Mouse (Mus musculus) induced T-regulatory cell, adult 2 months (primary cell): Measurements from ENCODE around the gene Pllp.

Experiments used
- DNase-seq: peaks from one replicate; pipeline ENCODE4 v3.0.0-alpha.2; 2012; ENCODE audit warnings: low read depth

Gene Pllp

GRCm38 (mm10) chr8:94702844-94703813, 7.1 kb upstream of the Pllp start:
- DNase-seq: peak; percentile 89

- DNase-seq: no peak
These were observed 6.1 kb upstream of the Pllp start for GRCm38 (mm10) chr8:94702156-94702555.

- no peak for DNase-seq
These were observed 4.4 kb upstream of the Pllp start for GRCm38 (mm10) chr8:94700421-94700935.

- no peak for DNase-seq
These were observed 3.3 kb upstream of the Pllp start for GRCm38 (mm10) chr8:94699366-94699765.

- no peak for DNase-seq
These were observed 1.9 kb upstream of the Pllp start for GRCm38 (mm10) chr8:94697956-94698355.

GRCm38 (mm10) chr8:94696566-94696965, 488 bp upstream of the Pllp start:
- no peak for DNase-seq

GRCm38 (mm10) chr8:94695341-94695993, 611 bp downstream of the Pllp start:
- DNase-seq: peak; percentile 15

- no peak for DNase-seq
These were observed 1.4 kb downstream of the Pllp start for GRCm38 (mm10) chr8:94694701-94695100.

GRCm38 (mm10) chr8:94685953-94686352, 10.1 kb downstream of the Pllp start:
- no peak for DNase-seq

GRCm38 (mm10) chr8:94684287-94684686, 11.8 kb downstream of the Pllp start:
- DNase-seq: no peak

GRCm38 (mm10) chr8:94682732-94683524, 13.2 kb downstream of the Pllp start:
- no peak for DNase-seq

GRCm38 (mm10) chr8:94680414-94680813, 15.7 kb downstream of the Pllp start:
- no peak for DNase-seq

- no peak for DNase-seq
These were observed 17.5 kb downstream of the Pllp start for GRCm38 (mm10) chr8:94678582-94678981.

- DNase-seq: no peak
These were observed 20.2 kb downstream of the Pllp start for GRCm38 (mm10) chr8:94675923-94676322.

GRCm38 (mm10) chr8:94674384-94674783, 21.7 kb downstream of the Pllp start:
- no peak for DNase-seq

GRCm38 (mm10) chr8:94666456-94667308, 29.4 kb downstream of the Pllp start, which contains the start of gene Arl2bp:
Gene Arl2bp, plus strand, starts transcription at chr8:94666600.
- DNase-seq: peak; percentile 95

- no peak for DNase-seq
These were observed 31.4 kb downstream of the Pllp start for GRCm38 (mm10) chr8:94664722-94665121.

- no peak for DNase-seq
These were observed 35.7 kb downstream of the Pllp start for GRCm38 (mm10) chr8:94660418-94660817.

- peak; percentile 20 for DNase-seq
These were observed 38.0 kb downstream of the Pllp start for GRCm38 (mm10) chr8:94658031-94658430.

GRCm38 (mm10) chr8:94654994-94655393, 41.1 kb downstream of the Pllp start:
- DNase-seq: no peak

GRCm38 (mm10) chr8:94652951-94653350, 43.1 kb downstream of the Pllp start:
- no peak for DNase-seq
